Mouse (Mus musculus) frontal cortex, adult (tissue): ENCODE measurements around the gene Fkbpl.

ENCODE experiments used
- ATAC-seq: cut with Nextera tagmentation; 2 replicates; pipeline ENCODE4 v1.9.2; 2017; ENCODE audit warnings: mild to moderate bottlenecking, moderate library complexity, mixed read lengths; ENCODE audit not compliant: low TSS enrichment

Gene Fkbpl

GRCm38 (mm10) chr17:34692906-34693305 is 48.3 kb downstream of the Fkbpl start:
- no peak for ATAC-seq
